Mouse (Mus musculus): ENCODE data around the gene Get4.

Get4 gene

DNA sequence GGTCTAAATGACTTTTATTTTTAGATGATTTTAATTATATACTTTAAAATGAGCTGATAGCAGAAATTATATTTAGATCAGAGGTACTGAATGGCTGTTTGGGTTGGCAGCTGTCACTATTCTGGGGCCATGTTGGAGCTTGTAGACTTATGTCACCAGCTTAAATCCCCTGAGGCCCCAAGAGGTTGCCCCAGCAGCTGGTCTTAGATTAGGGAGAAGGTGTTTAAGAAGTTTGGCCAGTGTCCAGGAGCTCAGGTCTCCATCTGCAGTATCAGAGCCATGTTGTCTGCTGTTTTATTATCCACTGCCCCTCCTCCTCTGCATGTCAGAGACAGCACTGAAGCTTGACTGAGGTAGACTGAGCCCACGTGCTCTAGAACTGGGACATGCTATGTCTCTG lies 8.7 kb upstream of the Get4 start:
- DNase-seq: no peak

DNA sequence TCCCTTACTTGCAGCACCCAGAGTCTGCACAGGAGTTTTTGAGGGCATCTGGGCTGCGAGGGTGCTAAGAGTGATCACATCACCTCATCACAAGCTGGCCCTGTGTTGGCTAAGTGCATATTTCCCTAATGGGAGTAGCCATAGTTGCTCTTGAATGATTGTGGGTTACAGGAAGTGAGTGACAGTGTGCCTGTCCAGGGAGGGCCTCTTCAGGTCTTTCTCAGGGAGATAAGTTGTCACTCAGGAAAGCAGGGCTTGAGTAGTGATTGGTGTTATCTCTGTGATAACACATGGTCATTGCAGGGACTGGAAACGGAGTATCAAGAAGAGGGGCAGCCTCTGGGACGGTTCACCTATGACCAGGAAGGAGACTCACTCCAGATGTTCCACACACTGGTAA lies 4.4 kb upstream of the Get4 start:
- DNase-seq: no peak

DNA sequence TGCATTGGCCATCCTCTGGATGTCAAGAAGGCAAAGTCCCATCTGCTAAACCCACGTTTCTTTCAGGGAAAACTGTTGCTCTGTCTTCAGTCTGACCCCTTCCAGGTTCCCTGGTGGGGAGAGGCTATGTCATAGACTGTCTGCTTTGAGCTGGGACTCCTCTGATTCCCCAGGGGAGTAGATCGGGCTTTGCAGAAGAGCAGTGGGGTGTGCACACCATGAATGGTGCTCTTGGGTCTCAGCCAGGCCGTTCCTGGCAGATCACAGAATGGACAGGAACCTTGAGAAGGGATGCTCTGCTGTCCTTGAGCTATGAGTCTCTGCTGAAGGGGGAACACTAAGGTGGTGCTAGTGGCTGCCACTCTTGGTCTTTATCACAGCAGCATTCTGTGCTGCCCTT lies 3.3 kb upstream of the Get4 start:
- no peak for DNase-seq

DNA sequence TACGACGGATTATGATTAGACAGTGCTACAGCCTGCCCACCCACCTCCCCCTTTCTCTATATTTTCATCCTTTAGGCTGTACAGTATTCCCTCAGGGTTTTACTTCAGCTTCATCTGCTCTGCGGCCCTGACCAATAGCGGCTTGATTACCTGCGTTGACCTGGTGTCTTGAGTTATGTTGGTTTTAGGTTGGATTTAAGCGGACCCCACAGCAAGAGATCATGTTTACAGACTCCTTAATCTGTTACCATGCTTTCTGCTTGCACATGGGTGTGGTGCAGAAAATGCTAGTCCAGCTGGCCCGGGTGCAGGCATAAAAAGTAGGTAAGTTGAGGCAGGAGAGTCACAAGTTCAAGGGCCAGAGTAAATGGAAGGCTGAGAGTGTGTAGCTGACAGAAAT lies 845 bp upstream of the Get4 start:
- no peak for DNase-seq

DNA sequence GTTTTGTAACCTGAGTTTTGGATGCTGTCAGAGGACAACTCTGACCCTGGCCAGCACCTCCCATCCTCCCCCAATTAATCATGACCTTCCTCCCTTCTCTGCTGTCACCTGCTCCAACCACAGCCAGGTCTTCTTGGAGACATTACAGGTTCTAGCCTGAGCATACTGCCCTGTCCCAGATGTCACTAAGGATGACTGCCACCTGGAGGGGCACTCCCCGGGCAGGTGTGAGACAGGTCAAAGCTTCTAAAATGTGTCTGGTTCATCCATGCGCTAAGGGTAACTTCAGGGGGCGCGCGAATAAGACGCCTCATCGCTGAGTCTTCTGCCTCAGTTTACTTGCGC lies 416 bp upstream of the Get4 start:
- no peak for DNase-seq

DNA sequence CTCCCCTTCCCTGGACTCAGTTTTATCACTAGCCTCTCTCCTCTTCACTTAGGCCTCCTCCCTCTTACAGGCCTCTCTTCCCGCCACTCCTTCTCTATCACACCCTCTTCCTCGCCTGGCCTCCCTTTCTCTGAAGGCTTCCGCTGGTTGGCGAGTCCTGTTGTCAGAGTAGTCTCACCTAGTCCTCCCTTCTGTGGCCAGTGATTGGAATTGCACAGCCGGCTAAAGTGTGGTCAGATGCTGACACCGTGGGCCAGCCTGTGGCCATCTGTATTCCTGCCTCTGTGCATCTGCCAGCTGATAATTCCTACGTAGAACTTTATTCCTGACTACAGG lies 754 bp downstream of the Get4 start:
- no peak for DNase-seq

DNA sequence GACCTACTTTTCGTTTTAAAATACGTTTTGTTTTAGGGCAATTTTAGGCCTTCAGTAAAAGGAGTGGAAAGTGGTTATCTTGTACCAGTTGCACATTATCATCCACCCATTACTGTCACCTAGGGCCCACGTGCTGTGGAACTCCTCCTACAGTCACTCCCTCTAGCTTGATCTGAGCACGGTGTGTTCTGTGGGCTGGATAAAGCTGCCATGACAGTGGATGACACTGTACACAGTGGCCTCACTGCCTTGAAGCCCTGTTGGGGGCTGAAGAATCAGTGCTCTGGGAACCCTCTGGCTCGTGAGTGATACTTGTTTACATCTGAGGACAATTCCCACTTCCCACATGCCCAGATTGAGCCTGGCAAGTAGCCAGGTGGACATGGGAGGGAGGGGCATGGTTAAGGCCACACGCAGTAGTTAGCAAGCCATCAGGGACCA lies 1.2 kb downstream of the Get4 start:
- DNase-seq: peak; percentile 16

DNA sequence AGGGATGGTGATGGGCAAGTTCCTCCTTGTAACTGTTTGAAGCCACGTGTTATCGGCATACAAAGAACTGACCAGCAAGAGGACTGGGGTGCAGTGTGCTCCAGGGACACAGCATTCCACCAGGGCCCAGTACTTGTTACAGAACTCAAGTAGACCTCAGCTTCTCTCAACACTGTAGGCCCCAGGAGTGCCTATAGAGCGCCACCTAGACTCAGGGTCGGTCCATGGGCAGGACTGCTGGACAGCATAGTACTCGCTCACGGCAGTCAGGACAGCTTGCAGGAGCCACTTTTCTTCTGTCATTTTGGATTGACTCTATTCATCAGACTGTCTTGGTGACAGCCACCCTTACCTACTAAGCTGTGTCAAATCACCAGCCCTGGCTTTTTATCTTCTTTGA lies 2.8 kb downstream of the Get4 start:
- no peak for DNase-seq

DNA sequence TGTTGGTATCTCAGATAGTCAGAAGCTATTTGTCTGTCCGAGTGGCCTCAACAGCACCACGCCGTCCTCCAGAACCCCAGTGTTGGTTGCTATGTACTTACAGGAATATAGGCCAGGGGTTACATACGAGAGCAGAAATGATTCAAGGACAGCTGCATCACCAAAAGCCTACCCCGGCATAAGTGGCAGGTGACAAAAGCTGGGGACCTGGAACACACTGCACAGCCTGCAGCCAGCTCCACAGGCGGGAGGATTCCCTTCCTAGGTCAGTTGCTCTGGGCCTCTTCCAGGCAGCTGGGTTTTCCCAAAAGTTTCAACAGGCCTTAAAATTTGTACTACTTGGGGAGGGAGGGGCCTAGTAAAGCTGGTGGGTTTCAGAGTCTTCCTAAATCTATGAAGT lies 3.7 kb downstream of the Get4 start:
- DNase-seq: no peak

DNA sequence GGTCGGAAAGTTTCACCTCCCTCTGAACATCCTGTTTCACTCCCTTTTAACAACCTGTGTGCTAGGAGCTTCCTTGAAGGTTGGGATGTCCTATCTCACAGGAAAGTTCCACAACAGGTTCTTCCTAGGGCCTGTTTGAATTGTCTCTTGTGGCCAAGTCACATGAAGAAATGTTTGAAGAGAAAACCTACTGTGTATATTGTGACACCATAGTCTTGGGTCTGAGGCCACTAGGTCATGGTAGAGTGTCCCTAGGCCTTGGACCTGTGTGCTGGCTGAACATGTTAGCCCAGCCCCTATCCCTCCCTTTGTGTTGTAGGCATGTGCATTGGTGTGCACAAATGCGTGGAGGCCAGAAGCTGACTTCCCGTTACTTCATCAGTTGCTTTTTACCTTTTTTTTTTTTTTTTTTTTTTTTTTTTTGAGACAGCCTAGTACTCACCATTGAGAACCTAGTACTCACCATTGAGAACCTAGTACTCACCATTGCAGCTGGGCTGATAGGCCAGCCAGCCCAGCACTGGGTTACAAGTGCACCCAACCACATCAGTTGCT lies 4.2 kb downstream of the Get4 start:
- no peak for DNase-seq

DNA sequence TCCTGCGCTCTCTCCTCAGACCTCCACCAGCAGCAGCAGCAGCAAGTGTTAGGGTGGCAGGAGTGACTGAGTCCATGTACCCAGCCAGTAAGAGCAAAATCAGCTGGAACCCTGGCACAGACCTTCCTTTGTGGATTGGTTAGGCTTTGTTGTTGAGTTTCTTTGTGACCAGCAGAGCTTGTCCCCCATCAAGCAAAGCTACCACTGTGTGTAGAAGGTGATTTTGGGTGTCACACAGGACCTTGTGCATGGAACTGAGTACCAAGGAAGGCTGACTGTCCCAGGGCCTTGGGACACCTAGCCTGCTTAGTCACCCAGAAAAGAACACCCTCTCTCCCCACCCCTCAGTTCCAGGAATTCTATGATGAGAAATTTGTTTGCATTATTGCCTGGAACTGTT lies 5.1 kb downstream of the Get4 start:
- DNase-seq: no peak

DNA sequence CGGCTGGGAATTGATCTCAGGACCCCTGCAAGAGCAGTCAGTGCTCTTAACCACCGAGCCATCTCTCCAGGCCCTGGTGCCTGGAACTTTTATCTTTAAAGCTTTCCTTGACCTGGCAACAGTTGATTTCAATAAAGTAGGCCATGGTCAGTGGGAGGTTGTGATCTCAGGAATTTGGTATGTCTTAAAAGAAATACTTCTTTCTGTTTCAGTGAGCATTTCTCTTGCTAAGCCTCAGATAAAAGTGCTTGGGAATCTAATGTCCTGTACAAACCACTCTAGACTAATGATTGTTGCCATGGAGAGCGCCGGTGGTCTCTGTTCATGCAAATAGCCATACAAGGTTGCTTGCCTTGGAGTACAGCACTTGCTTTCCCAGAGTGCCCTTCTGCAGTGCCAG lies 5.7 kb downstream of the Get4 start:
- no peak for DNase-seq

DNA sequence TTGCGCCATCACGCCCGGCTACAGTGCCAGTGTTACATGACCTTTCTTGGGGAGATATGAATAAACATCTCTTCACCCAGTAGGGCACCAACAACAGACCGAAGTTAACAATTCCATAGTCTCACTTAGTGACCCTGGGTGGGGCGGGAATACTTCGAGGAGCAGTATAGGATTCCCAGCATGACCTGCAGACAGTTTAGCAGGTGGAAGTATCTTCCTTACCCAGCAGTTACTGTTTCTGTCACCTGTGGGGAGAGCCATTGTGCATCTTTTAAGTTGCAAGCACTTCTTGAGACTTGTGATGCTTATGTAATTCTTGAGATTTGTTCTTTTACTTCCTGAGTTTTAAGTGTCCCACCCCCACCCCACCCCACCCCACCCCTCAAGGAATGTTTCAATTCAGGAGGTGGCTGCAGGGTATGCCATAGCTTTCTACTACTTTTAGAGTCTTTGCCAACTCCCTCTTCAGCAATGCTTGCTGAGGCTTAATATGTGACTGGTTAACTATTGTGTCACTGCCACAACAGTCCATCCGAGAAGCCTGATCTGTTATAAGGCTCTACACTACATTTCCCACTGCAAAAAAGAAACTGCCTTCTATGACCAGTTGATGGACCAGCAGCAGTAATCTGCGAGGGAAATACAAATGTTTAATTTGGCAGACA lies 6.4 kb downstream of the Get4 start:
- no peak for DNase-seq

DNA sequence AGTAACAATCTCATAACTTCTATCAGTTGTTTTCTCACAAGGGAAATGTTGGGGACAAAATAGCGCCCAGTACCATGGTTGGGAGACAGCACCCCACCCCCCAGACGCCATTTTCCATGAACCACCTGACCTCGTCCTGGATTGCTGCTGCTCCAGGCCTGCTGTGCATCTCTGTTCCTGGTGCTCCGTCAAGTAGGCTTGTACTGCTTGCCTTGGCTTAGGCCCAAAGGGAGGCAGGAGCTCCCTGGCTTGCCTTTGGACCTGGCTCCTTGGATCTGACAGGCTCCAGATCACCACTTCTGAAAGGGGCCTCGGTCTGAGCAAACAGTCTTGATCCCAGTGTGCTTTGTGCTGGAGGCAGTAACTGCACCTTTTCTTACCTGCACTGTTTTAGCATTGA lies 7.7 kb downstream of the Get4 start:
- no peak for DNase-seq

DNA sequence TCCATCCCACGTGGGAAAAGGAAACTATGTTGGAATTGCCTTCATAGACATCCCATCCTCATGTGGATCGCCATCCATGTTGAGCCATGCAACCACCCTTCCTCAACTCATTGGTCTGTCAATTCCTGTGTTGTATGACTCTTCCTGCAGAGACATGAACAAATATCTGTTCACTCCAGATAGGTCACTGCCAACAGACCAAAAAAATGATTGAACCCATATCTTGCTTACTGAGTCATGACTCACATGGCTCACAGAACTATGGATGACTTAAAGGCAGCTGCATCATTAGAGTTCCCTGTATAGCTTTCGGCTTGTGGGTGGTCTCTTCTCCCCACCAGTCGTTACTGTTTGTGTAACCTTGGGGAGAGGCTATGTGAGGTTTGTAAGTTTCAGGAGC lies 9.3 kb downstream of the Get4 start:
- no peak for DNase-seq

DNA sequence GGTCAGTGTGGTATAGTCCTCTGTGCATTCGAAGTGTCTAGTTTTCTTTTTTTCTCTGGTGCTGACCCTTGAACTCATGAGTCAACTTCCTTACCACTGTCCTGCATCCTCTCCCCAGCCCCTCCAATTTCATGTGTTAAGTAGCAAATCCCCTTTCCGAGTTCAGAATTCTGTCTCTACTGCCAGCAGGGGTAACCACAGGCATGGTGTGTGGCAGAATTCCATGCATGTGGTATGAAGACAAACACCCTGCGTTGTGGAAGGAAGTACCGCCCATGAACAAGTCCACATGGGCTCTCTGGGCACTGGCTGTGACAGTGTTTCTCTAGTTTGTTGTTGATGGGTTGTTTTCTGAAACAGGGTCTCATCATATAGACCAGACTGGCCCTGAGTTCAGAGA lies 15.5 kb downstream of the Get4 start:
- DNase-seq: no peak

DNA sequence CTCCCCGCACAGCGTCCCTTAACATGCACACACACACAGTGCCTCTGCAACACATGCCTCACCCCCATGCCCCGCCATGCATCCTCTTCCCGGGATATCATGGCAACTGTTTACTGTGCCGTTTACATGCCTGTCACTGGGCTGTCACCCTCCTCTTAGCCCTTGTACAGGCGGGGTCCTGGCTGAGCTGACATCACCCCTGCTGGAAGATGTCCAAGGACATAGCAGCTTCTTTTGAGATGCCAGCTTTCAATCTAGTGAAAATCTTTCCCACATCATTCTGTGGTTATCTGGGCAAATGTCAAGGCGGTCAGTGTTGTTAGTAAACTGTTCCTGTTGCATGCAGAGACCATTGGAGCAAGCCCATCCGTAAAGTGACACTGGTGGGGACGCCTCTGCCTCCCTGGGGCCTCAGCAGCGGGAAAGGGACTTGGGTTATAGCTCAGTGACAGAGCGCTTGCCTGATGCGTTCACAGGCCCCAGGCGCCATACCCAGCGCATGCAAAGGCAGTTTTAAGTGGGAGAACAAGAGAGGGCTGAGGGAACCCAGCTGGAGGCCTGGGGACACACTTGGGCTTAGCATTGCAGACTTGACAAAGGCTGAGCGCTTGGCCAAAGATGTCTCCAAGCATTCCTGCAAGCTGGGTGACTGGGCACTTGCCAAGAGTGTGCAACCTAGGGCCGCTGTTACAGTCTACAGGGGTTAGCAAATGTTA lies 18.8 kb downstream of the Get4 start:
- no peak for DNase-seq

DNA sequence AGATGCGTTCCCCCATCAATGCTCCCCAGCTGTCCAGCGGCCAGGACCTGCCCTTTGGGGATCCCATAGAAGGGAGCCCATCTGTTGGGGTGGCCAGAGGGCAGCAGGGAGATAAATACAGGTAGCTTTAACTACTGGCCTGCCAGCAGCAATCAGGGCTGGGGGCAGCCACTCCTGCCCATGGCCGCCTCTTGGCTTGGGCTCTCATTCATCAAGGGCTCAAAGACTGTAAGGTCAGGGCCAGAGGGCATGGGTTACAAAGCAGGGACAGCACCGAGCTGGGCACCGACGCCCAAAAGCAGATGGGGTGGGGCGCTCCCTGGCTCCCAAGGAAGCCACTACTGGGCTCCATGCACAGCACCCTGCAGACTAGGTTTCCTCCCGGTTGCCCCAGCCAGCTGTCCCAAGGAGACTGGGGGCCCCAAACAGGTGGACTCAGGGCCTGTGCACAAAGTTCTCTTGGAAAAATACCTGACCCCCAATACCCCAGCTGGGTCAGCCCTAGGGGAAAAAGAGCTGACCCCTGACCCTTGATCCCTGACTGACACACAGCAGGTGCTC lies 19.9 kb downstream of the Get4 start:
- DNase-seq: no peak

DNA sequence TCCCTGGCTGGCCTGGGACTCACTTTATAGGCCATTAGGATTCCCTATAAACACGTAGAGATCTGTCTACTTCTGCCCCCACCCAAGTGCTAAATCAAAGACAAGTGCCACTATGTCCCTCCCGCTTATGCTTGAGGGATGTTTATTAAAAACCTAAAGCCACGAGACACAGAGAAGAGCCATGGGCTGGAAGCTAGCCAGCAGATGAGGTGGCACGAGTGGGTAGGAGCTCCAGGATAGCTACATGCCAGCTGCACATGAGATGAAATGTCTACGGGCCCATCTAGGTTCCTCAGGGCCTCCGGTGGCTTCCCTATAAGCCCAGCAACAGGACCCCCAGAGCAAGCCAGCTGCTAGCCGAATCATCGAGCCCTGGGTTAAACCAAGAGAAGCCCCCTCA lies 25.2 kb downstream of the Get4 start:
- no peak for DNase-seq

DNA sequence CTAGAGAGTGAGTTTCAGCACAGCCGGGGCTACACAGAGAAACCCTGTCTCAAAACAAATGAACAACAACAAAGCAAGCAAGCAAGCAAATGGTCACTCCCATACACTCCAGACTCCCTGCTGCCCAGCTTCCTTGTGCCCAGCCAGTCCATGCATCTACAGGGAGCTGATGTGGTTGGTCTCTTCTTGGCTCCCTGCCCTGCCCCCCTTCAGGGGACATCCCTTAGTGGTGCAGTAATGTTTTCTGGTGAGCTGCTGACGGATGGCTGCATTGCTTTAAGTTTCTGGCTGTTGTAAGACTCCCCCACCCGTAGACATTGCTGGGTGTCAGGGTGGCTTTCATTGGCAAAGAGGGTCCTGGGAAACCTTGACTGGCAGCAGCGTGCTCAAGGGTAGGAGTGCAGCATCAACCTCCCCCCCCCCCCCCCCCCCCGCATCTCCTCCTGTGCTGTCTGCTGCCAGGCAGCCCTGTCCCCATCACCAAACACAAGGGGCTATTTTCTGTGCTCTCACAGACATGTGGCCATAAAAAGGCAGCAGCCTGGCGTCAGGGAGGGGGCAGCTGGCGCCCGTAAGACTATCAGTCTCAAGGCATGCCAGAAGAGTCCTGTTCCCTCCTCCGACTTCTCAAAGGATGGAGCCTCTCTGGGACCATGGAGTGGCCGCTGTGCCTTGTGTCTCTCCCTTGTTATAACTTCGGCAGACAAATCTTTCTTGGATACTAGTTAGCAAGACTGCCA lies 29.4 kb downstream of the Get4 start:
- DNase-seq: no peak

DNA sequence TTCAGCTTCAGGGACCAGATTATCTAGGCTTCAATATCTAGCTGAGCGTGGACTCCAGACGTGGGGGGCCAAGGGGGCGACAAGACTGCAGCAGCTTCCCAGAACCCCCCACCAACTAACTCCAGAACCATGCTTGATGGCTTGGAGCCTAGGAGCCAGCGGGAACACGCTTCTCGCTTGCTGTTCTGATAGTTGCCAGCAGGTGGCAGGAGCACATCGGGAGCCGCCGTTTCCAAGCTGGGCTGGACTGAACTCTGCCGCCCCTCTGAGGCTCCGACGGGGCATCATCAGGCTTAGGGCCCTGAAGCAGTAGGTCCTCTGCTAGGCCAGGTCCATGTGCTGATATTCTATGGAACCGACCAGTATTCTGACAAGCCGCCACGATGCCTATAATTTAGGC lies 30.1 kb downstream of the Get4 start:
- peak; percentile 91 for DNase-seq

DNA sequence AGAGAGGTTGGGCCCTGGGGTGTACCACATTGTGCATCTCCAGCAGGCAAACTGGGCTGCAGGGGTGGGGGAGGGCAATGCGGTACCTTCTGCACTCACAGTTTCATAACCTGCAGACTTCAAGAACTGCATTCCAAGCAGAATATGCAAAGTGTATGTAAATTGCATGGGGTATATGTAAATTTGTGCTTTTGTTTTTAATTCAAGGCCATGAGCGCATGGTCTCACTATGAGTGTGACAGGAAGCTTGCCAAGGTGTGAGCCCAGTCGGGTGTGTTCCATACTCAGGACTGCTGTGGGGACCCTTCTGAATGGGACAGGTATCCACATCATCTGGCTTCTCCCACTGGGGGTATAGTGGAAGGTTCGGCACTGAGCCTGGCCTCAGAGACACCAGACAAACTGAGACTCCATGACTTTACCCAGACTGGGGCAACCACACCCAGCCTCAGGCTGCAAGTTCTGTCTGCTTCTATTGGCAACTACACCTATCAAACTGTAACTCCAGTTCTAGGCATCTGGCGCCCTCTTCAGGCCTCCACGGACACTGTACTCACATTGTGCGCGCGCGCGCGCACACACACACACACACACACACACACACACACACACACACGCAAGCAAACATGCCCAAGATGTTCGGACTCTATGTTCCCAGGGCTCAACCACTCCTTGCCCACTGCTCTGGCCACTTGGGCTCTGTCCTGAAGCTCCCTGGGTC lies 31.5 kb downstream of the Get4 start:
- no peak for DNase-seq

DNA sequence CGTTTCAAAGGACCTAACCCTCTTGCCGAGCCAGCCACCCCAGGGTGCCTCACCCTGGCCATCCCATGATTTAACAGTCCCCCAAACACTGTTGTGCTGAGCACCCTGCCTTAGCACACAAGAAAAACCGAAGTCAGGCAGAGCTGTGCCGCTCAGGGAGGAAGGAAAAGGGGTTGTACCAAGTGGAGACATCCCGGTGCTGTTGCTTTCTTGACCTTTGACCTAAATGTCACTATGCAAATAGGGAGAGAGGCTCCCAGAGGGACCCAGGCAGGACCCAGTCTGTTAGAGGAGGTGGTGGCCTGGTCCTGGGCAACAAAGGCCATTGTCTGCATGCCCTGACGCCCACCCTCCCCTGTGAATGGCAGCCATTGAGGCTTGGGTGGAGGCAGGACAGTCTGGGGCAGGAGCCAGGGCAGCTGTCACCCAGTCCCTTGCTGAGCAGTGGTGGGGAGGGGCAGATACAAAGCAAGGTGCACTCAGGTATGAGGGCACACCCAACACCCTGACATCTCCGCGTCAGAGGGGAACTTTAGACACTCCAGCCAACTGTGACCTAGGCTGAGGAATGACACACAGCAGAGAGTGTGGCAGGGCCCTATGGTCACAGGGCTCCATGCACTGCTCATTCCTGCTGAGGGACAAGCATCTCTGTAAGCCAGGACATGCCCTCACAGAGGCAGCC lies 33.4 kb downstream of the Get4 start:
- no peak for DNase-seq
